9 mouse cellular contexts compared by ENCODE assay signal in genomic region chr7:97429705-97430104, GRCm38 (mm10). TPM values are rescaled to one million over a fixed set of nuclear protein-coding genes. Genes with fewer than 3 reads are reported as not detected.
DNase-seq lines count a peak whose midpoint lies in the region; ATAC-seq and TF ChIP-seq lines count a peak whose summit lies in the region.
"Had no signal": no experiment of that assay in that cellular context is flagged by ENCODE, and none has a peak within 500 bp of the region (broad histone marks: within the 10 kb centered on the region; RNA-seq: fewer than 3 reads in every experiment).

No protein-coding gene starts in this region.

- H3K9ac ChIP-seq in kidney, embryonic 14.5 days (ENCODE audit: low read depth, low read length): no peak overlapping the region
- H3K9ac ChIP-seq in midbrain, postnatal 0 days (replicated peaks; ENCODE audit: low read length, poor library complexity, severe bottlenecking): no peak overlapping the region

- no peaks in the 10 kb centered on the region for H3K27me3 ChIP-seq in forebrain, embryonic 10.5 days (ENCODE audit: poor library complexity, severe bottlenecking)
- H3K27me3 ChIP-seq in kidney, embryonic 14.5 days (ENCODE audit: control insufficient read depth, insufficient read depth, low read length): no peaks in the 10 kb centered on the region
- H3K27me3 ChIP-seq in midbrain, postnatal 0 days (ENCODE audit: insufficient read depth, low read length): no peaks in the 10 kb centered on the region

- H3K9me3 ChIP-seq in forebrain, embryonic 10.5 days: no peaks in the 10 kb centered on the region
- H3K9me3 ChIP-seq in kidney, embryonic 14.5 days (ENCODE audit: control insufficient read depth, low read length): no peaks in the 10 kb centered on the region
- H3K9me3 ChIP-seq in midbrain, postnatal 0 days (ENCODE audit: low read length): no peaks in the 10 kb centered on the region

- peak; percentile 65 for DNase-seq in adrenal gland, postnatal 10 days
- no peak for DNase-seq in adrenal gland, postnatal 4 days (ENCODE audit: low spot score in 2 of 2)
- peak; percentile 64 to 69 for DNase-seq in B cell, adult 2 months
- peak; percentile 62 for DNase-seq in forebrain, embryonic 10.5 days (ENCODE audit: extremely low spot score, low spot score)
- peak; percentile 84 for DNase-seq in midbrain, postnatal 0 days (ENCODE audit: low spot score)
- DNase-seq in T-cell, adult 2 months (ENCODE audit: low spot score): no peak
- no peak for DNase-seq in layer of hippocampus, adult 11-12 months (ENCODE audit: low spot score)

- no peaks in the 10 kb centered on the region for H3K36me3 ChIP-seq in forebrain, embryonic 10.5 days (replicated peaks)
- no peaks in the 10 kb centered on the region for H3K36me3 ChIP-seq in kidney, embryonic 14.5 days (ENCODE audit: control insufficient read depth, insufficient read depth, low read length)
- H3K36me3 ChIP-seq in midbrain, postnatal 0 days (ENCODE audit: insufficient read depth, low read length): no peaks in the 10 kb centered on the region

- no peak for TF ChIP-seq CTCF in midbrain, postnatal 0 days (IDR thresholded peaks at IDR 0.05)

- H3K27ac ChIP-seq in forebrain, embryonic 10.5 days: peak overlapping the region; percentile 77
- H3K27ac ChIP-seq in kidney, embryonic 14.5 days (ENCODE audit: low read depth, low read length): no peak overlapping the region
- no peak overlapping the region for H3K27ac ChIP-seq in midbrain, postnatal 0 days (ENCODE audit: low read depth, low read length)

- 5% methylated on average over 5 of the region's 5 CpGs for WGBS in forebrain, embryonic 10.5 days
- WGBS in kidney, embryonic 14.5 days: 7% methylated on average over 5 of the region's 5 CpGs
- WGBS in midbrain, postnatal 0 days: 2% methylated on average over 5 of the region's 5 CpGs

- H3K4me2 ChIP-seq in kidney, embryonic 14.5 days (replicated peaks; ENCODE audit: low read depth, low read length): no peak overlapping the region
- H3K4me2 ChIP-seq in midbrain, postnatal 0 days (ENCODE audit: low read depth, low read length, poor library complexity, severe bottlenecking): no peak overlapping the region

- H3K4me3 ChIP-seq in forebrain, embryonic 10.5 days: 0 out of 2 replicates have a peak overlapping the region, but pooled peaks have one; percentile 8
- no peak overlapping the region for H3K4me3 ChIP-seq in kidney, embryonic 14.5 days (ENCODE audit: low read length)
- no peak overlapping the region for H3K4me3 ChIP-seq in midbrain, postnatal 0 days (ENCODE audit: low read depth, low read length)
- H3K4me3 ChIP-seq: erythroblast, embryonic 14.5 days had no signal

- peaks cover 24% of the 10 kb centered on the region for H3K4me1 ChIP-seq in forebrain, embryonic 10.5 days
- peaks cover 6% of the 10 kb centered on the region; the same call in 1 of the 2 replicates for H3K4me1 ChIP-seq in kidney, embryonic 14.5 days (ENCODE audit: control insufficient read depth, insufficient read depth, low read length)
- no peaks in the 10 kb centered on the region; the same call in 1 of the 2 replicates for H3K4me1 ChIP-seq in midbrain, postnatal 0 days (ENCODE audit: insufficient read depth, low read length)

- ATAC-seq in kidney, embryonic 14.5 days (ENCODE audit: low FRiP score, low TSS enrichment): peak; percentile 44; the same call in 1 of the 2 replicates
- ATAC-seq in midbrain, postnatal 0 days (ENCODE audit: low FRiP score): 0 out of 2 replicates have a peak, but pooled peaks have one; percentile 55

RNA-seq across cellular contexts. Expression of gene Thrsp, which starts 12.2 kb away (rescaled TPM):
- total RNA-seq in adrenal gland, postnatal 10 days (2021): 100 to 1,000 TPM; 444 to 455 TPM
- total RNA-seq in adrenal gland, postnatal 4 days (2021): 10 to 100 TPM; 36.9 to 51.7 TPM
- 0.23 and 0.32 TPM in 2 replicates for polyA plus RNA-seq in forebrain, embryonic 10.5 days (2016; fragmentation: Nextera tagmentation; extraction: Ambion mirVana)
- 0.27 and 0.39 TPM in 2 replicates for polyA plus RNA-seq in kidney, embryonic 14.5 days (2014; fragmentation: Nextera tagmentation; extraction: Ambion mirVana)
- total RNA-seq in midbrain, postnatal 0 days (2014; rRNA removed): 0.85 and 1.7 TPM in 2 replicates
- polyA plus RNA-seq in midbrain, postnatal 0 days (2015; fragmentation: Nextera tagmentation; extraction: Ambion mirVana): 1.3 and 1.6 TPM in 2 replicates
- polyA plus RNA-seq: erythroblast, embryonic 14.5 days had no signal

RNA-seq across cellular contexts. Expression of gene Kctd14, which starts 21.4 kb away (rescaled TPM):
- total RNA-seq in adrenal gland, postnatal 10 days (2021): 1 to 10 TPM; 2.0 to 3.1 TPM
- total RNA-seq in adrenal gland, postnatal 4 days (2021): 1 to 10 TPM; 3.6 to 4.5 TPM
- 0.33 and 0.40 TPM in 2 replicates for polyA plus RNA-seq in forebrain, embryonic 10.5 days (2016; fragmentation: Nextera tagmentation; extraction: Ambion mirVana)
- polyA plus RNA-seq in kidney, embryonic 14.5 days (2014; fragmentation: Nextera tagmentation; extraction: Ambion mirVana): 0.58 and 1.1 TPM in 2 replicates
- total RNA-seq in midbrain, postnatal 0 days (2014; rRNA removed): 0.14 and 0.16 TPM in 2 replicates
- polyA plus RNA-seq in midbrain, postnatal 0 days (2015; fragmentation: Nextera tagmentation; extraction: Ambion mirVana): 1.0 and 1.3 TPM in 2 replicates

RNA-seq across cellular contexts. Expression of gene Ndufc2, which starts 29.9 kb away (rescaled TPM):
- 100 to 1,000 TPM; 603 to 657 TPM for total RNA-seq in adrenal gland, postnatal 10 days (2021)
- total RNA-seq in adrenal gland, postnatal 4 days (2021): 100 to 1,000 TPM; 314 to 350 TPM
- 320 and 327 TPM in 2 replicates for polyA plus RNA-seq in forebrain, embryonic 10.5 days (2016; fragmentation: Nextera tagmentation; extraction: Ambion mirVana)
- 370 and 475 TPM in 2 replicates for polyA plus RNA-seq in kidney, embryonic 14.5 days (2014; fragmentation: Nextera tagmentation; extraction: Ambion mirVana)
- 408 and 463 TPM in 2 replicates for total RNA-seq in midbrain, postnatal 0 days (2014; rRNA removed)
- polyA plus RNA-seq in midbrain, postnatal 0 days (2015; fragmentation: Nextera tagmentation; extraction: Ambion mirVana): 608 and 638 TPM in 2 replicates

RNA-seq across cellular contexts. Expression of gene Ints4, which starts 51.1 kb away (rescaled TPM):
- 10 to 100 TPM; 47.3 to 56.3 TPM for total RNA-seq in adrenal gland, postnatal 10 days (2021)
- total RNA-seq in adrenal gland, postnatal 4 days (2021): 10 to 100 TPM; 64.5 to 68.4 TPM
- 63.3 and 69.4 TPM in 2 replicates for polyA plus RNA-seq in forebrain, embryonic 10.5 days (2016; fragmentation: Nextera tagmentation; extraction: Ambion mirVana)
- 42.4 and 61.5 TPM in 2 replicates for polyA plus RNA-seq in kidney, embryonic 14.5 days (2014; fragmentation: Nextera tagmentation; extraction: Ambion mirVana)
- 31.2 and 32.8 TPM in 2 replicates for total RNA-seq in midbrain, postnatal 0 days (2014; rRNA removed)
- 23.0 and 23.3 TPM in 2 replicates for polyA plus RNA-seq in midbrain, postnatal 0 days (2015; fragmentation: Nextera tagmentation; extraction: Ambion mirVana)

RNA-seq across cellular contexts. Expression of gene Alg8, which starts 58.3 kb away (rescaled TPM):
- 10 to 100 TPM; 13.2 to 13.8 TPM for total RNA-seq in adrenal gland, postnatal 10 days (2021)
- 10 to 100 TPM; 19.3 to 20.3 TPM for total RNA-seq in adrenal gland, postnatal 4 days (2021)
- 56.2 and 61.3 TPM in 2 replicates for polyA plus RNA-seq in forebrain, embryonic 10.5 days (2016; fragmentation: Nextera tagmentation; extraction: Ambion mirVana)
- 48.5 and 48.8 TPM in 2 replicates for polyA plus RNA-seq in kidney, embryonic 14.5 days (2014; fragmentation: Nextera tagmentation; extraction: Ambion mirVana)
- 6.4 and 7.3 TPM in 2 replicates for total RNA-seq in midbrain, postnatal 0 days (2014; rRNA removed)
- polyA plus RNA-seq in midbrain, postnatal 0 days (2015; fragmentation: Nextera tagmentation; extraction: Ambion mirVana): 9.0 and 9.1 TPM in 2 replicates

Comparison
In these comparisons a context has a peak if more than half of its experiments do, and no peak if none do; other contexts are left out.
1. DNase-seq: peak in adrenal gland, postnatal 10 days (single experiment), B cell, adult 2 months (2 of 2), forebrain, embryonic 10.5 days (single experiment) and midbrain, postnatal 0 days (single experiment); none in adrenal gland, postnatal 4 days (0 of 2), T-cell, adult 2 months (single experiment) and layer of hippocampus, adult 11-12 months (single experiment).
2. RNA of gene Thrsp, which starts 12.2 kb away (total RNA-seq): 444 to 455 TPM in adrenal gland, postnatal 10 days and 36.9 to 51.7 TPM in adrenal gland, postnatal 4 days; 0.85 to 1.7 TPM in midbrain, postnatal 0 days; every median in the first group is over 10 times any median in the second.